Mouse (Mus musculus) intestine, embryonic 15.5 days (tissue): ENCODE data around the gene Cyp3a13. TPM values are rescaled to one million over a fixed set of nuclear protein-coding genes. Genes with fewer than 3 reads are reported as not detected.
"Not testable (repeated sequence)": the region's sequence is repeated elsewhere in the genome, so short reads cannot be mapped to it uniquely, and the experiment has no call there.

ENCODE experiments used
- ATAC-seq: fragments of 200-750 bp; cut with Nextera tagmentation; 2 replicates; pipeline ENCODE4 v1.8.0; 2017; ENCODE audit warnings: moderate TSS enrichment, moderate library complexity
- H3K27ac ChIP-seq: fragments of 300-500 bp; sonication (generic); 2 replicates; pipeline ENCODE4 v1.5.1; 2015; ENCODE audit warnings: mild to moderate bottlenecking, inconsistent platforms
- H3K27me3 ChIP-seq: fragments of 300-500 bp; sonication (generic); replicated peaks from 2 replicates; pipeline ENCODE4 v1.6.1; 2015; ENCODE audit warnings: inconsistent platforms
- H3K36me3 ChIP-seq: fragments of 300-500 bp; sonication (generic); 2 replicates; pipeline ENCODE4 v1.6.1; 2015; ENCODE audit warnings: inconsistent platforms
- H3K4me1 ChIP-seq: fragments of 300-500 bp; sonication (generic); replicated peaks from 2 replicates; pipeline ENCODE4 v1.6.1; 2015; ENCODE audit warnings: inconsistent platforms
- H3K4me2 ChIP-seq: fragments of 300-500 bp; sonication (generic); replicated peaks from 2 replicates; pipeline ENCODE4 v1.6.1; 2015; ENCODE audit warnings: mild to moderate bottlenecking, inconsistent platforms
- H3K4me3 ChIP-seq: fragments of 300-500 bp; sonication (generic); replicated peaks from 2 replicates; pipeline ENCODE4 v1.5.1; 2015; ENCODE audit warnings: inconsistent platforms
- H3K9ac ChIP-seq: fragments of 300-500 bp; sonication (generic); 2 replicates; pipeline ENCODE4 v1.6.1; 2015; ENCODE audit warnings: inconsistent platforms
- H3K9me3 ChIP-seq: fragments of 300-500 bp; sonication (generic); 2 replicates; pipeline ENCODE4 v1.6.1; 2016; ENCODE audit warnings: inconsistent platforms
- WGBS: fragments of 180-500 bp; shearing (Covaris S2); methylation state at CpG from one replicate; pipeline ENCODE4 v1.1.7; 2015; 5-methylcytosine and 5-hydroxymethylcytosine counted together
- polyA plus RNA-seq: library from polyadenylated mRNA; unstranded; fragments of >200 nt; fragmentation: Nextera tagmentation; extraction: Ambion mirVana; gene quantifications from 2 replicates; pipeline ENCODE4 v1.2.1, GENCODE M21; 2015

Gene Cyp3a13
- 32.9 and 33.1 TPM in 2 replicates for polyA plus RNA-seq

- Histone ChIP-seq H3K4me1 (no peaks in the 10 kb centered on the region), H3K36me3 (no peaks in the 10 kb centered on the region), H3K4me3 (peak within 1 kb of the TSS; percentile 27), H3K27me3 (no peaks in the 10 kb centered on the region), H3K27ac (peak within 1 kb of the TSS; percentile 82), H3K9ac (no peak within 1 kb of the TSS), H3K4me2 (peak within 1 kb of the TSS; percentile 46), H3K9me3 (no peaks in the 10 kb centered on the region)
- 42% methylated on average over 2 of the region's 2 CpGs for WGBS
- peak; percentile 91 for ATAC-seq
Observed at GRCm38 (mm10) chr5:137921532-137921931, at the start of gene Cyp3a13. Gene Cyp3a13 (minus strand): TSS chr5:137921619.

- Histone ChIP-seq H3K4me2 (no peak overlapping the region), H3K9me3 (no peaks in the 10 kb centered on the region), H3K27ac (no peak overlapping the region), H3K4me1 (no peaks in the 10 kb centered on the region), H3K9ac (no peak overlapping the region), H3K27me3 (no peaks in the 10 kb centered on the region), H3K36me3 (no peaks in the 10 kb centered on the region), H3K4me3 (no peak overlapping the region)
- ATAC-seq: no peak
Observed at GRCm38 (mm10) chr5:137966492-137966891, 45.1 kb upstream of the Cyp3a13 start.

- Histone ChIP-seq H3K9me3 (no peaks in the 10 kb centered on the region), H3K4me2 (no peak within 1 kb of the TSS), H3K27me3 (no peaks in the 10 kb centered on the region), H3K36me3 (no peaks in the 10 kb centered on the region), H3K9ac (no peak within 1 kb of the TSS), H3K4me3 (no peak within 1 kb of the TSS), H3K27ac (no peak within 1 kb of the TSS), H3K4me1 (no peaks in the 10 kb centered on the region)
- 79% methylated on average over 8 of the region's 8 CpGs for WGBS
- ATAC-seq: no peak
Observed at GRCm38 (mm10) chr5:137962945-137963344, 41.5 kb upstream of the Cyp3a13 start, which contains the start of gene Gjc3. Gene Gjc3 (minus strand): TSS chr5:137963098.

GRCm38 (mm10) chr5:137956404-137956803, 35.0 kb upstream of the Cyp3a13 start:
- H3K4me3 ChIP-seq: no peak overlapping the region
- no peak for ATAC-seq
- no peaks in the 10 kb centered on the region for H3K9me3 ChIP-seq
- no peaks in the 10 kb centered on the region for H3K36me3 ChIP-seq
- no peaks in the 10 kb centered on the region for H3K4me1 ChIP-seq
- H3K27me3 ChIP-seq: no peaks in the 10 kb centered on the region
- 84% methylated on average over 3 of the region's 3 CpGs for WGBS
- no peak overlapping the region for H3K4me2 ChIP-seq
- no peak overlapping the region for H3K9ac ChIP-seq
- no peak overlapping the region for H3K27ac ChIP-seq

- no peaks in the 10 kb centered on the region for H3K27me3 ChIP-seq
- H3K9ac ChIP-seq: no peak overlapping the region
- no peaks in the 10 kb centered on the region for H3K36me3 ChIP-seq
- 25% methylated on average over 6 of the region's 6 CpGs for WGBS
- H3K9me3 ChIP-seq: no peaks in the 10 kb centered on the region
- no peak for ATAC-seq
- H3K4me2 ChIP-seq: no peak overlapping the region
- no peak overlapping the region for H3K4me3 ChIP-seq
- no peaks in the 10 kb centered on the region for H3K4me1 ChIP-seq
- no peak overlapping the region for H3K27ac ChIP-seq
Observed at GRCm38 (mm10) chr5:137951218-137951617, 29.8 kb upstream of the Cyp3a13 start.

GRCm38 (mm10) chr5:137947303-137947702, 25.9 kb upstream of the Cyp3a13 start:
- H3K9me3 ChIP-seq: no peaks in the 10 kb centered on the region
- no peaks in the 10 kb centered on the region for H3K4me1 ChIP-seq

GRCm38 (mm10) chr5:137943133-137943532, 21.7 kb upstream of the Cyp3a13 start:
- WGBS: 59% methylated on average over 1 of the region's 1 CpGs
- Histone ChIP-seq H3K4me1 (no peaks in the 10 kb centered on the region), H3K4me3 (no peak overlapping the region), H3K27me3 (no peaks in the 10 kb centered on the region), H3K9ac (no peak overlapping the region), H3K27ac (no peak overlapping the region), H3K36me3 (no peaks in the 10 kb centered on the region), H3K9me3 (no peaks in the 10 kb centered on the region), H3K4me2 (no peak overlapping the region)
- ATAC-seq: no peak

More at GRCm38 (mm10) chr5:137947303-137947702, 25.9 kb upstream of the Cyp3a13 start:
- no peak overlapping the region for H3K4me3 ChIP-seq
- no peaks in the 10 kb centered on the region for H3K27me3 ChIP-seq
- no peak overlapping the region for H3K9ac ChIP-seq
- ATAC-seq: no peak
- no peak overlapping the region for H3K27ac ChIP-seq
- no peak overlapping the region for H3K4me2 ChIP-seq
- no peaks in the 10 kb centered on the region for H3K36me3 ChIP-seq

GRCm38 (mm10) chr5:137940948-137941347, 19.5 kb upstream of the Cyp3a13 start:
- H3K4me3 ChIP-seq: no peak overlapping the region
- H3K4me2 ChIP-seq: no peak overlapping the region
- H3K27me3 ChIP-seq: no peaks in the 10 kb centered on the region
- ATAC-seq: peak; percentile 84
- 60% methylated on average over 4 of the region's 4 CpGs for WGBS
- H3K4me1 ChIP-seq: no peaks in the 10 kb centered on the region
- H3K36me3 ChIP-seq: no peaks in the 10 kb centered on the region
- H3K9me3 ChIP-seq: no peaks in the 10 kb centered on the region
- no peak overlapping the region; the same call in 1 of the 2 replicates for H3K27ac ChIP-seq
- H3K9ac ChIP-seq: no peak overlapping the region

GRCm38 (mm10) chr5:137937238-137937637, 15.8 kb upstream of the Cyp3a13 start:
- WGBS: 67% methylated on average over 4 of the region's 4 CpGs
- H3K9ac ChIP-seq: no peak overlapping the region
- no peak overlapping the region for H3K4me2 ChIP-seq
- no peaks in the 10 kb centered on the region for H3K9me3 ChIP-seq
- no peak overlapping the region for H3K27ac ChIP-seq
- H3K4me1 ChIP-seq: no peaks in the 10 kb centered on the region
- no peaks in the 10 kb centered on the region for H3K36me3 ChIP-seq
- no peak overlapping the region for H3K4me3 ChIP-seq
- no peaks in the 10 kb centered on the region for H3K27me3 ChIP-seq
- ATAC-seq: no peak

GRCm38 (mm10) chr5:137936486-137936885, 15.1 kb upstream of the Cyp3a13 start:
- Histone ChIP-seq H3K36me3 (no peaks in the 10 kb centered on the region), H3K9me3 (no peaks in the 10 kb centered on the region), H3K4me2 (no peak overlapping the region), H3K27me3 (no peaks in the 10 kb centered on the region), H3K27ac (no peak overlapping the region), H3K4me3 (no peak overlapping the region), H3K9ac (no peak overlapping the region), H3K4me1 (no peaks in the 10 kb centered on the region)
- no peak for ATAC-seq
- 90% methylated on average over 2 of the region's 2 CpGs for WGBS

GRCm38 (mm10) chr5:137933934-137934333, 12.5 kb upstream of the Cyp3a13 start:
- WGBS: 77% methylated on average over 2 of the region's 2 CpGs
- H3K27ac ChIP-seq, H3K4me2 ChIP-seq, H3K9me3 ChIP-seq, H3K36me3 ChIP-seq, H3K4me3 ChIP-seq, H3K9ac ChIP-seq, ATAC-seq, H3K27me3 ChIP-seq, H3K4me1 ChIP-seq: not testable (repeated sequence)

GRCm38 (mm10) chr5:137928439-137928838, 7.0 kb upstream of the Cyp3a13 start:
- H3K4me3 ChIP-seq: no peak overlapping the region
- H3K9ac ChIP-seq: no peak overlapping the region
- 0 out of 2 replicates have a peak overlapping the region, but pooled peaks have one; percentile 4 for H3K27ac ChIP-seq

GRCm38 (mm10) chr5:137922171-137922570, 752 bp upstream of the Cyp3a13 start:
- Histone ChIP-seq H3K27ac (peak overlapping the region; percentile 82), H3K27me3 (no peaks in the 10 kb centered on the region), H3K4me2 (peak overlapping the region; percentile 19; the same call in 1 of the 2 replicates), H3K9me3 (no peaks in the 10 kb centered on the region), H3K36me3 (no peaks in the 10 kb centered on the region), H3K4me1 (no peaks in the 10 kb centered on the region), H3K9ac (no peak overlapping the region), H3K4me3 (no peak overlapping the region)
- ATAC-seq: peak; percentile 93

More at GRCm38 (mm10) chr5:137928439-137928838, 7.0 kb upstream of the Cyp3a13 start:
- Histone ChIP-seq H3K27me3 (no peaks in the 10 kb centered on the region), H3K4me2 (no peak overlapping the region), H3K9me3 (no peaks in the 10 kb centered on the region), H3K36me3 (no peaks in the 10 kb centered on the region), H3K4me1 (no peaks in the 10 kb centered on the region)
- WGBS: 68% methylated on average over 11 of the region's 11 CpGs
- 0 out of 2 replicates have a peak, but pooled peaks have one; percentile 43 for ATAC-seq
